Comparison of ENCODE assay signal across 15 mouse cellular contexts in the genomic region with DNA sequence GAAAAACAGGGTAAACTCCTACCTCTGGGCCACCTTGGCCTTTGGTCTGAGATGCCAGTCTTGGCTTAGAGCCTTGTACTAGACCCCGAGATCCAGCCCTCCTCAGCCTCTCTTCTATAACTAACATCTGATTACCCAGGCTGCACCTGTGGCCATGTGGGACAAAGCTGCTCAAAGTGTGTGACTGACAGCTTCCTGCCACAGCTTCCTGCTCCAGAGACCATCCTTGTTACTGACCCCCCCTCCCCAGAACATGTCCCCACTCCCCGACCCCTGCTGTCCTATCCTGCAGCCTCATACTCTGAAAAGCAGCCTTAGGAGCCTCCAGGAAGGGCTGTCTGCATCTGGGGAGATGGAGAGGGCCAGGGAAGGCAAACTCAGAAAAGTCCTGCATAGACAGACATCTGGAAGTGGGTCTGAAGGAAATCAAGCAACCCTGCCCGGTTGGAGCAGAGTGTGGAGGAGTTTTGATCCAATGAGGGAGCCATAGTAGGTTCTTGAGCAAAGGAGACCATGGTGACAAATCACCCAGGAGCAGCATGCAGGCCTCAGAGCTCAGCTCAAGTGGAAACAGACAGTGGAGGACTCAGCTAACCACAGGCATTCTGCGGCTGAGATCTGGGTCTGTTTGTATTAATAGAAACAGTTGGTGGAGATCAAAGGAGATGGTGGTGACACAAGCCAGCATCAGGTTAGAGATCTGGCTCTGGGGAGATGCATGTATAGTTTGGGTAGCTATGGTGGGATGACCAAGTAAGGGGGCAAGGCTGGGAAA. TPM values are rescaled to one million over a fixed set of nuclear protein-coding genes. Genes with fewer than 3 reads are reported as not detected.
A peak's percentile ranks its signal among the peaks of the same experiment; 100 is the strongest.
DNase-seq lines count a peak whose midpoint lies in the region; ATAC-seq and TF ChIP-seq lines count a peak whose summit lies in the region.
"Had no signal": no experiment of that assay in that cellular context is flagged by ENCODE, and none has a peak within 500 bp of the region (broad histone marks: within the 10 kb centered on the region; RNA-seq: fewer than 3 reads in every experiment).

No protein-coding gene starts in this region.

- peaks cover 3% of the 10 kb centered on the region for H3K4me1 ChIP-seq in stomach, embryonic 16.5 days (ENCODE audit: control insufficient read depth, insufficient read depth, low read length)
- H3K4me1 ChIP-seq in stomach, postnatal 0 days (replicated peaks; ENCODE audit: control insufficient read depth, insufficient read depth), result no peaks in the 10 kb centered on the region
- H3K4me1 ChIP-seq: liver, embryonic 15.5 days; neural tube, embryonic 12.5 days had no signal

- TF ChIP-seq EP300 in stomach, postnatal 0 days (optimal IDR thresholded peaks at IDR 0.05), result no peak

- H3K4me3 ChIP-seq in stomach, embryonic 16.5 days (replicated peaks; ENCODE audit: low read length), result no peak overlapping the region
- no peak overlapping the region for H3K4me3 ChIP-seq in stomach, postnatal 0 days (ENCODE audit: low read depth, low read length)
- H3K4me3 ChIP-seq: heart, embryonic 15.5 days; layer of hippocampus, adult 2 months; liver, embryonic 15.5 days; megakaryocyte, embryonic 14.5 days; neural tube, embryonic 12.5 days had no signal

- H3K9me3 ChIP-seq in stomach, embryonic 16.5 days (replicated peaks; ENCODE audit: control insufficient read depth, low read length), result no peaks in the 10 kb centered on the region
- no peaks in the 10 kb centered on the region for H3K9me3 ChIP-seq in stomach, postnatal 0 days (ENCODE audit: control insufficient read depth, low read length)
- H3K9me3 ChIP-seq: heart, embryonic 15.5 days; liver, embryonic 15.5 days; neural tube, embryonic 12.5 days had no signal

- DNase-seq in stomach, postnatal 0 days (ENCODE audit: low spot score), result no peak
- peak; percentile 64 for DNase-seq in thymus, postnatal 4 days
- no peak for DNase-seq in c-Kit-positive CD71-positive TER-119-positive erythroid progenitor cells, embryonic 14.5 days (ENCODE audit: low spot score)
- DNase-seq in adrenal gland, postnatal 25 days, result no peak
- DNase-seq: right cerebral cortex, postnatal 4 days had no signal

- no peak overlapping the region for H3K27ac ChIP-seq in stomach, embryonic 16.5 days (ENCODE audit: low read length)
- no peak overlapping the region for H3K27ac ChIP-seq in stomach, postnatal 0 days (replicated peaks)
- H3K27ac ChIP-seq: heart, embryonic 15.5 days; layer of hippocampus, adult 2 months; liver, embryonic 15.5 days; neural tube, embryonic 12.5 days had no signal

- no peak for TF ChIP-seq CTCF in stomach, postnatal 0 days (IDR thresholded peaks at IDR 0.05; ENCODE audit: low read depth)

- no peak overlapping the region for H3K9ac ChIP-seq in stomach, embryonic 16.5 days (ENCODE audit: low read length)
- no peak overlapping the region for H3K9ac ChIP-seq in stomach, postnatal 0 days (ENCODE audit: low read length)
- H3K9ac ChIP-seq: heart, embryonic 15.5 days; liver, embryonic 15.5 days; neural tube, embryonic 12.5 days had no signal

- 55% methylated on average over 4 of the region's 4 CpGs for WGBS in stomach, embryonic 16.5 days
- 52% methylated on average over 4 of the region's 4 CpGs for WGBS in stomach, postnatal 0 days

- H3K27me3 ChIP-seq in stomach, embryonic 16.5 days (ENCODE audit: control insufficient read depth, insufficient read depth, low read length), result no peaks in the 10 kb centered on the region
- H3K27me3 ChIP-seq in stomach, postnatal 0 days (ENCODE audit: control insufficient read depth, insufficient read depth, low read length), result no peaks in the 10 kb centered on the region

- ATAC-seq in stomach, embryonic 16.5 days (ENCODE audit: insufficient read depth, low FRiP score), result 0 out of 2 replicates have a peak, but pooled peaks have one; percentile 30
- ATAC-seq in stomach, postnatal 0 days (ENCODE audit: low FRiP score, low TSS enrichment), result no peak
- peak; percentile 74 for ATAC-seq in activated CD4-positive, CD25-positive, alpha-beta regulatory T cell, adult 4 months
- ATAC-seq in monocyte, adult 5-6 weeks (replicated peaks; ENCODE audit: insufficient number of reproducible peaks, low FRiP score, low TSS enrichment, poor library complexity, severe bottlenecking), result 0 out of 2 replicates have a peak, but pooled peaks have one; percentile 20
- ATAC-seq in megakaryocyte-erythroid progenitor cell, adult 5-6 weeks (replicated peaks; ENCODE audit: low FRiP score, low TSS enrichment, poor library complexity, severe bottlenecking), result no peak

- H3K4me2 ChIP-seq in stomach, embryonic 16.5 days (ENCODE audit: low read depth, low read length), result no peak overlapping the region
- no peak overlapping the region for H3K4me2 ChIP-seq in stomach, postnatal 0 days (replicated peaks; ENCODE audit: low read depth)
- H3K4me2 ChIP-seq: heart, embryonic 15.5 days; liver, embryonic 15.5 days; neural tube, embryonic 12.5 days had no signal

- no peaks in the 10 kb centered on the region for H3K36me3 ChIP-seq in stomach, embryonic 16.5 days (ENCODE audit: control insufficient read depth, insufficient read depth, low read length)
- no peaks in the 10 kb centered on the region for H3K36me3 ChIP-seq in stomach, postnatal 0 days (ENCODE audit: control insufficient read depth, insufficient read depth, low read length)
- H3K36me3 ChIP-seq: heart, embryonic 15.5 days; liver, embryonic 15.5 days; neural tube, embryonic 12.5 days had no signal

RNA-seq across cellular contexts. Expression of a gene that starts 5.0 kb away (rescaled TPM):
- polyA plus RNA-seq in stomach, embryonic 16.5 days (2015; fragmentation: Nextera tagmentation; extraction: Ambion mirVana), result 0.49 and 0.56 TPM in 2 replicates
- polyA plus RNA-seq in stomach, postnatal 0 days (2015; fragmentation: Nextera tagmentation; extraction: Ambion mirVana), result 0.25 and 0.42 TPM in 2 replicates
- polyA plus RNA-seq in activated CD4-positive, CD25-positive, alpha-beta regulatory T cell, adult 4 months (2017; shearing (Covaris generic)), result 100 to 1,000 TPM; 171 to 269 TPM
- 14.5 to 81.6 TPM (median 14.9 TPM) in 3 replicates for total RNA-seq in monocyte, adult 5-6 weeks (2017)
- total RNA-seq in megakaryocyte-erythroid progenitor cell, adult 5-6 weeks (2014; fragmentation: Nextera tagmentation), result 2.5 and 3.9 TPM in 2 replicates
- total RNA-seq in megakaryocyte-erythroid progenitor cell, adult 5-6 weeks (2017), result 1.3 and 1.7 TPM in 2 replicates
- 0.58 and 1.5 TPM in 2 replicates for total RNA-seq in adrenal gland, postnatal 25 days (2021)

RNA-seq across cellular contexts. Expression of a gene that starts 52.4 kb away (rescaled TPM):
- 95.3 and 103 TPM in 2 replicates for polyA plus RNA-seq in stomach, embryonic 16.5 days (2015; fragmentation: Nextera tagmentation; extraction: Ambion mirVana)
- 60.5 and 62.2 TPM in 2 replicates for polyA plus RNA-seq in stomach, postnatal 0 days (2015; fragmentation: Nextera tagmentation; extraction: Ambion mirVana)
- 10 to 100 TPM; 41.9 to 51.7 TPM for polyA plus RNA-seq in activated CD4-positive, CD25-positive, alpha-beta regulatory T cell, adult 4 months (2017; shearing (Covaris generic))
- total RNA-seq in monocyte, adult 5-6 weeks (2017), result 43.6 to 76.4 TPM (median 61.1 TPM) in 3 replicates
- 45.8 and 49.2 TPM in 2 replicates for total RNA-seq in megakaryocyte-erythroid progenitor cell, adult 5-6 weeks (2014; fragmentation: Nextera tagmentation)
- total RNA-seq in megakaryocyte-erythroid progenitor cell, adult 5-6 weeks (2017), result 49.1 and 51.1 TPM in 2 replicates
- total RNA-seq in adrenal gland, postnatal 25 days (2021), result 119 and 140 TPM in 2 replicates

RNA-seq across cellular contexts. Expression of a gene that starts 56.7 kb away (rescaled TPM):
- 0.13 TPM in 1 of 2 replicates, not detected in the other for polyA plus RNA-seq in stomach, embryonic 16.5 days (2015; fragmentation: Nextera tagmentation; extraction: Ambion mirVana)
- polyA plus RNA-seq in stomach, postnatal 0 days (2015; fragmentation: Nextera tagmentation; extraction: Ambion mirVana), result 0.16 TPM in 1 of 2 replicates, not detected in the other
- polyA plus RNA-seq in activated CD4-positive, CD25-positive, alpha-beta regulatory T cell, adult 4 months (2017; shearing (Covaris generic)), result not detected
- not detected in 3 replicates for total RNA-seq in monocyte, adult 5-6 weeks (2017)
- total RNA-seq in megakaryocyte-erythroid progenitor cell, adult 5-6 weeks (2014; fragmentation: Nextera tagmentation), result not detected in 2 replicates
- not detected in 2 replicates for total RNA-seq in megakaryocyte-erythroid progenitor cell, adult 5-6 weeks (2017)
- total RNA-seq in adrenal gland, postnatal 25 days (2021), result not detected in 2 replicates
- polyA plus RNA-seq: intestine, embryonic 14.5 days; liver, embryonic 15.5 days; neural tube, embryonic 12.5 days had no signal

Comparison
In these comparisons a context has a peak if more than half of its experiments do, and no peak if none do; other contexts are left out.
1. ATAC-seq: peak in stomach, embryonic 16.5 days (single experiment), activated CD4-positive, CD25-positive, alpha-beta regulatory T cell, adult 4 months (single experiment) and monocyte, adult 5-6 weeks (single experiment); none in stomach, postnatal 0 days (single experiment) and megakaryocyte-erythroid progenitor cell, adult 5-6 weeks (single experiment).